Mouse (Mus musculus) megakaryocyte, adult 5-6 weeks (primary cell): Measurements from ENCODE around the gene Nup62. TPM values are rescaled to one million over a fixed set of nuclear protein-coding genes. Genes with fewer than 3 reads are reported as not detected.
"Not testable (repeated sequence)": the region's sequence is repeated elsewhere in the genome, so short reads cannot be mapped to it uniquely, and the experiment has no call there.

Experiments used
- ATAC-seq: 2 replicates; pipeline ENCODE4 v1.8.0; 2016; ENCODE audit warnings: mild to moderate bottlenecking, inconsistent platforms; ENCODE audit not compliant: poor library complexity, severe bottlenecking
- total RNA-seq, 2 experiments: library from RNA; stranded (forward) in 1 of 2; stranded (reverse) in 1 of 2; fragments of 153-499, 151-499 nt in 1 of 2; fragments of 221-1000, 200-1000 nt in 1 of 2; gene quantifications; 2 replicates each; pipeline versions ENCODE4 v1.2.3 to v1.2.4; 2015 to 2017

The Nup62 gene
- total RNA-seq, 2 experiments from 2014 or later, result 25.3 to 65.8 TPM

DNA sequence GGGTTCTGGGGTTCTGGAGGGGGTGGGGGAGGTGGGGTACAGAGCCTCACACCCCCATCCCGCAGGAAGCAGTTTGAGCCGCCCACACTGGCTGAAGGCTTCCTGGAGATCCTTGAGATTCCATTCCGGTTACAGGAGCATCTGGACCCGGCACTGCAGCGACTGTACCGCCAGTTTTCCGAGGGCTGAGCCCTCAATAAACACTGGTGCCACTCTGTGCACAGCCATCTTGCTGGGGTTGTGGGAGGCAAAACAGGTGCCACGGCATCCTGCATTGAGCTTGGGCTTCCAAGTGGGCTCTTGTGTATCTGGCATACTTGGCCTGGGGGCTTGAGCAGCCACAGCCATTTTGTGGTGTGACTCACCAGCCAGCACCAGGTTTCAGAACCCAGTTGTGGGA, 46.5 kb downstream of the Nup62 start:
- no peak for ATAC-seq

DNA sequence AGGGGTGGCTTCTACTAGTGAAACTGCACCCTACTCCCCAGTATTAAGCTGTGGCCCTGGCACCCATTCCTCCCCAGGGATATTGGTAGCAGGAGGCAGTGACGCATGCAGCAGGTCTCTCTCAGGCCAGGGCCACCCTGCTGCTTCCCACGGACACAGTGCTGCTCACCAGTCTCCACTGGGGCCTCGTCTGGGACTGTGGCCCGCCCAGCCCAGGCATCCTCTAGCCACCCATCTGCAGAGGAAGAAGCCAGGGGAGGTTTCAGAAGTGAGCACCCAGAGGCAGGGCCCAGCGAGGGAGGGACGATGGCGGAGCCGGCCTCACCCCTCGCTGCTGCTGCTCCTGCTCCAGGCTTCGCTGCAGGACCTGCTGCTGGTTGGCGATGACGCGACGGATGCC, 47.3 kb downstream of the Nup62 start:
- no peak for ATAC-seq

DNA sequence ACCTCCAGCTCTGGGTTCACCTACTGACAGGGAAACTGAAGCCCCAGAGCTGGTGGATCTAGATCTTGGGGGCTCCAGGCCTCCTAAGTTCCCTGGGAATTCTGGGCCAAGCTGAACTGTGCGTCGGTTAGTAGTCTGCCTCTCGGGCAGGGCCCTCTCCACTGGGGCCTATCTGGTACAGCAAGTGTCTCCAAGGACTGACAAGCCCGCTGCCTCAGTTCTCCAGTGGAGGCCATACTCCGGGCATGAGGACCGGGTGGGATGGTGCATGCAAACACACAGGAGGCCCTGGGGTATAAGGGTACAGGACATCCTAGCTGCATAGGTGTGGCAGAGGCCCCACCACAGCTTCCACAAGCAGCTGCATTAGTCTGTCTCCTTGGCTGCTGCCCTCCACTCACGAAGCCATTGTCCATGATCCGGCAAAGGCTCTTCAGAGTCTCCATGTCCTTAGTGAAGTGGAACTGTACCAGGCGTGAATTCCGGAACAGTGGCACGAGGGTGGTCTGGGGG, 48.1 kb downstream of the Nup62 start:
- ATAC-seq, result no peak

DNA sequence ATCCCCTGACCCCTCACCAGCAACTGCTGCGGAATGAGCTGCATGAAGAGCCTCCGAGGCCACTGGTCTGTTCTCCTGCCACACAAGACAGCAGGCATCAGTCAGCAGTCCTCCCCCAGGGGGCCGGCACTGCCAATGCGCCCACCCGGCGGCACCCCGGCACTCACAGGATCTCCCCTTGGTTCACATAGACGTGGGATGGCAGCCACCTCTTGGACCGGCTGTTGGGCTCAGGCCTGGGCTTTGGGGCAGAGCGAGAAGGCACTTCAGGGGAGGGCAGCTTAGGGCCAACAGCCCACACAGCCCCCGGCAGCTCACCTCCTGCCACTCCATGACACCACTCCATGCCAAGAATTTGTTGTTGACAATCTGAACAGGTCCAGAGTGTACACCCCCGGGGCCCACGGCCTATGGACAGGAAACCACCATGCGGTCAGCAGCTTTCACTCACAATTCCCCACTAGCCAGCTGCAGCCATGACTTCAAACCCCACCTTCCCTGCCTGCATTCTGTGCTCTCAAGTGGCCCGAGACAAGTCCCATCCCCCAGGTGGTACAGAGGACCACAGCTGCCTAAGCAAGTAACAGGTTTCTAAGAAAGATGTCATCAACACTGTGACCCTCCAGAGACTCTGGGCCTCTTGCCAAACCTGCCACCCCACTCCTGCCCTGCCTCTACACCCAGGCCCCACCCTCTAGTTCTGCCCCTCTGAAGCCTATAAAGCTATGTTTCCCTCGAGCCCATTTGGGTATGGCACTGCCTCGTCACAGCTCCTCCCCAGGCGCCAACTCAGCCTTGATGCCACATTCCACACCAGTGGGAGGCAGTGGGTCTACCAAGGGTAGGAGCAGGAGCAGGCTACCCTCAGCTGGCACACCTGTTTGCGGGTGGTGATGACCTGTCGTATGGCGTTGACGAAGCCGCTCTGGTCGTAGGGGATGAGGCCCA, 49.0 kb downstream of the Nup62 start:
- ATAC-seq, result no peak

DNA sequence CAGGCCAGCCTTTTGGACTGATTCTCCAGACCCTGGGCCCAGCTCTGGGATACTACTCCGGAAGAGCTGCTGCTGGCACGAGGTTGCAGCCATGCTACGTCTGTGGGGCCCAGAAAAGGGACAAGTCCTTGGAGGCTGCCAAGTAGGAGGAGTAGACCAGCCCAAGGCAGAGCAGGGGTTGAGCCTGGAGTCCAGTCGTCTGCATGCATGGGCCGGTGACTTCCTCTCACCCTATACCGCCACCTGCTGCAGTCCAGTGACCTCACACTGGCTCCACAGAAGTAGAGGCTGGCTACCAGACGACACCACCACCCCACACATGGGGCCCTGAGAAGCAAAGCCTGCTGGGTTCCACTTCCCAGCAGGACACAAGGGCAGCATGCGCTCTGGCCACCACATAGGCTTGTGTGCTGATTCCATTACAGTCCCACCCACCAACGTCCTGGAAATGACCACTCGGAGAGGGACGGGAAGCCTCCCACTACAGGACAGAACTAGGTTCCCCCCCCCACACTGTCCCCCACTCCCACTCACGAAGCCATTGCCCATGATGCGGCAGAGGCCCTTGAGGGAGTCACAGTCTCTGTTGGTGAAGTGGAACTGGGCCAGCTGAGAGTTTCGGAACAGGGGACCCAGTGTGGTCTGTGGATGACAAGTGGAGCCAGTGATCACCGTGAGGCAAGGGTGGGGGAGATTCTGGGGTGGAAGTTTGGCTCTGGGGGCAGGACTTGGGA, 50.6 kb downstream of the Nup62 start:
- peak; percentile 63 for ATAC-seq

DNA sequence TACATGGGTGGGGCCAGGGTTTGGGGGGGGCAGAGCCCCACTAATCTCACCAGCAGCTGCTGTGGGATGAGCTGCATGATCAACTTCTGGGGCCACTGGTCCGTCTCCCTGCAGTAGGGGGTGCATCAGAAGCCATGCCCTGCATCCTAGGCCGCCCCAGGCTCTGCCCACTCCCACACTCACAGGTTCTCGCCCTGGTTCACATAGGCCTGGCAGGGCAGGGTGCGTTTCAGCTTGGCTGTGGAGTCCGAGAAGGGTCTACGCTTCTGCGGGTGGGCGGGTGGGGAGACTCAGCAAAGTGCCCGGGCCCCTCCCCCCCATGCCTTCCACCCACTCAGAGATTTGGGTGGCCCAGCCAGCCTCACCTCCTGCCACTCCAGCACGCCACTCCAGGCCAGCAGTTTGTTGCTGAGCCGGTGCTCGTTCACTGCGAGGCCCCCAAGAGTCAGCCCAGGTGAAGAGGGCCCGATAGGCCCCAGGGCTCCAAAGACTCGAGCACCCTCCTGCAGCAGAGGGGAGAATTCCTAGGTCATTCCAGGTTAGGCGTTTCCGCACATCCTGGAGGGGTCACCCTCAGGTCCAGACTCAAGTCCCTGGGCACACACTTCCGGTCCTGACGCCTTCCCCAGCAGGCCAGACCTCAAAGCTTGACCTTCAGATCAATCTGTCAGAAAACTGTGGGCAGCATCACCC, 51.3 kb downstream of the Nup62 start:
- no peak for ATAC-seq

DNA sequence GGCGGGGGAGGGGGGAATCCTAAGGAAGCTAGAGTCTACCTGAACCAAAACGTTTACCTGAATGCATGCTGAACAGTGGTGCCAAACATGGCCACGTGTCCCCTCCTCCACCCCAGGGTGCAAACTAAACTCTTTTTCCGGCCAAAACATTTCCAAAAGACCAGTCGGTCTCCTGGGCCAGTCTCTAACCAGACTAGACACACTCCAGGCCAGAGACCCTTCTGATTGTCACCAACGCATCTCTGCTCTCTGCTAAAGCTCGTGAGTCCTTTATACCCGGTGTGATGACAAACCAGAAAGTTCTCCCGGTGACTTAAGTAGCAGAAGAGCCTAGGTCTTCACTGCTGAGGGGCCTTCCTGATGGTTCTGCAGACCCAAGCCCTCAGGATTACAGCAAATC, 51.9 kb downstream of the Nup62 start:
- no peak for ATAC-seq

DNA sequence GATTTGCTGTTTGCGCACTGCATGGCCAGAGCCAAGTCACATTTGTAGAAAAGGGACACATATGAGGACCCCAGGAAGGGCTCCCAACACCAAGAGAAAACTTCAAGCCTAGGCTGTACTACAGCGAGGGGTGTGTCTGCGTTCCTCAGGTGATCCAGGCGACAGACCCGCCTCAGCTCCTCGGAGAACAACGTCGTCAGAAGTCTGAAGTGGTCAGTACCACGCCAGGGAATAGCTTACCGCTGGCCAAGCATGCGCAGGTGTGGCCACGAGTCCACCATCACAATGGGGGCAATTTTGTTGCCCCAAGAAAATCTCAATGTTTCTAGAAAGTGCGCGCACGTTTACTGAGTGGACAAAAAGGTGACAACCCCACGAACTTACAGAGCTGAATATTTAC, 52.6 kb downstream of the Nup62 start:
- no peak for ATAC-seq

DNA sequence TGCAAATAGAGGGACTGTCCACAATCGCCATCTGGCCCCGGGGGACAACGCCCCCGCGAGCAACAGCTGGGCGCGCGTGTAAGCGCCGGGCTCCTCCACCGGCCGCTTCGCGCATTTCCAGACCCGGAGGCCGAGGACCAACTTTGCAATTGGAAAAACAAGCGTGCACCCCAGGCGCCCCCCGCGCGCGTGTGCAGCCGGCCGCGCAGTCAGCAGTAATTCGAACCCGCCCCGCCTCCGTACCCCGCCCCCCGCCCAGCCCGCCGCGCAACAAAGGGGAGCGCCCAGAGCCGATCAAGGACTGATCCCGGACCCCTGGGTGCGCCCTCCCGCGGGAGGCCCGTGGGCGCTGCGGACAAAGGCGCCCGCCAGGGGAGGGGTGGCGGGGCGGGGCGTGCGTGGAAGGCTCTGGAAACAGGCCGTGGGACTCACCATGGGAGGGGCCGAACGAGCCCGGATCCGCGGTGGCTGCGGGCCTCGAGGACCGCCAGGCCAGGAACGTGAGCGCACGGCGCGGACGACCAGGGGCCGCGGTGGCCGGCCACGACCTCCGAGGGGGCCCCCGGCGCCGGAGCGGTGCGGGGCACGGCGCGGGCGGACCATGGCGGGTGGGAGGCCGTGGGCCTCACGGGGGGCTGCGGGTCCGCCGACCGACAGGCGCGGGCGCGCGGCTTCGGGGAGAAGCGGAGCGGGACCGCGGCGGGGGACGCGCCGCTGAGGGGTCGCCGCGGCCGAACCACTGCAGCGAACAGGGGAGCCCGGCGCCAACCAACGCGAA, 53.2 kb downstream of the Nup62 start:
- ATAC-seq, result peak; percentile 19; the same call in 1 of the 2 replicates

DNA sequence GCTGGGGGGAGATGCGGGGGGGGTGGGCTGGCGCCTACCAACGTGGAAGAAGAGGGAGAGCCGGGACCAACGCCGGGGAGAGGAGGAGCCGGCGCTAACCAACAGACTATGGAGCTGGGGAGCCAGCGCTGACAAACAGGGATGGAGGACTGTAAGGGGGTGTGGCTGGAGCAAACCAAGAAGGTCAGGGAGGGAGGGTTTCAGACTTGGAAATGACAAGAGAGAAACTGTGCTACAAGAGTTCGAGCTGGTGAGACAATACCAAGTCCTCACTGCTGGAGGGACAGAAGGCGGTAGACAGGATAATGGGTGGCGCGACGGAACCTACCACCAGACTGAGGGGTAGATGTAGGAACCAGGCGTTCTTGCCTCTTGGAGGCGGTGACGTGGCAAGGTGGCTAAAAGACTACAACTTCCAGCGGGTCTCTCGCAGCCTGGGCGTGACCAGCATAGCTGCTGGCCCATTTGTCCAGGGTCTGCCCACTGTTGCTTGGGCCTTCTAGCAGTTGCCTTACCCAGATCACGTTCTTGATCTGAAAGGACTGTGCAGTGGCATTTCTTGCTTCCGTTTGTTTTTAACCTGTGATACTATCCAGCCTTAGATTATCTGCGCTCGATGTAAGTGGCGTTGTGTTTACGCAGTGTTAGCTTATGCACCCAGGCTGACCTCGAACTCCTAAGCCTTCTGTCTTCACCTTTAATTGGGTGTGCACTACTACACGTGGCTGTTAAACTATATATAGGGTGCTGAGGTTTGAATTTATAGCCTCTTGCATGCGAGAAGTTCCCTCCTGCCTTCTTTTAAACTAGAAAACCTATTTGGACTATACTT, 54.0 kb downstream of the Nup62 start, which contains the start of gene Ptov1:
Ptov1 (minus strand) TSS at position 92 of the 832 bp plus-strand sequence.
- ATAC-seq, result peak; percentile 69

DNA sequence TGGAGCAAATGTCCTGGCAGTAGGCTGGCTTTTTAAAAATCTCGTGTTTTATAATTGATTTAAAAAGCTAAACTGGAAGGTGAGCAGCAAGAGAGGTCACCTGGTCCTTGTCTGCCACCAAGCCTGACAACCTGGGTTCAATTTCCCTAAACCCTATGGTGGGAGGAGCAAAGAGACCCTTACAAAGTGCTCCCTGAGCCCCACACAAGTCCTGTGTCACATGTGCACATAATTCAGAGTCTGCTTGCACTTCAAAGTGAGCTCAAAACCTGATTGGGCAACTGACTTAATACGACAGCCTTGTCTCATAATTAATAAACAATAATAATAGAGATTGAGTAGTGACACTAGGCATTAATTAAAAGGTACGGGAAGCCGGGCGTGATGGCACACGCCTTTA, 54.7 kb downstream of the Nup62 start:
- ATAC-seq, result no peak

DNA sequence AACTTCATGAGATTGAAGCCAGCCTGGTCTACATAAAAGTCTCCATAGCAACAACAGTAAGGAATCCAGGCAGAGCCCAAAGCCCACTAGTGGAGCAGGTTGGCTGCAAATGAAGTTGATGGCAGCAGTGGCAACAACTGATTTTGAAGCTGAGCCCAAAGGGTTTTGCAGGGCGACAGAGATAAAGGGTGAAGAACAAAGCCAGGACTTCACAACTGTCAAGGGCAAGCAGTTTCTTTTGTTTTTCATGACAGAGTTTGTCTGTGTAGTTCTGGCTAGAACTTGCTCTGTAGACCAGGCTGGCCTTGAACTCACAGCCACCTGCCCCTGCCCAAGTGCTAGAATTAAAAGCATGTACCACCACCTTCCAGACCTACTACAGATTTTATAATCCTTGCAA, 55.3 kb downstream of the Nup62 start:
- no peak for ATAC-seq

DNA sequence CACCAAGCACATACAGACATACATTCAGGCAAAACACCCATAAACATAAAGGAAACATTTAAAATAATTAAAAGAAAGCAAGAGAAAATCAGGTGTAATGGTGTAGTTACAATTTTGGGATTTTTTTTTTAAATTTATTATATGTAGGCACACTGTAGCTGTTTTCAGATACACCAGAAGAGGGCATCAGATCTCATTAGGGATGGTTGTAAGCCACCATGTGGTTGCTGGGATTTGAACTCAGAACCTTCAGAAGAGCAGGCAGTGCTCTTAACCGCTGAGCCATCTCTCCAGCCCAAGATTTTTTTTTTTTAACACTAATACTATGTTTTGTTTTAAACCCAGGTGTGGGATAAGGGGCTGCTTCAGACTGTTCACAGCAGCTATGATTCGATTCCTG, 55.9 kb downstream of the Nup62 start:
- not testable (repeated sequence) for ATAC-seq

DNA sequence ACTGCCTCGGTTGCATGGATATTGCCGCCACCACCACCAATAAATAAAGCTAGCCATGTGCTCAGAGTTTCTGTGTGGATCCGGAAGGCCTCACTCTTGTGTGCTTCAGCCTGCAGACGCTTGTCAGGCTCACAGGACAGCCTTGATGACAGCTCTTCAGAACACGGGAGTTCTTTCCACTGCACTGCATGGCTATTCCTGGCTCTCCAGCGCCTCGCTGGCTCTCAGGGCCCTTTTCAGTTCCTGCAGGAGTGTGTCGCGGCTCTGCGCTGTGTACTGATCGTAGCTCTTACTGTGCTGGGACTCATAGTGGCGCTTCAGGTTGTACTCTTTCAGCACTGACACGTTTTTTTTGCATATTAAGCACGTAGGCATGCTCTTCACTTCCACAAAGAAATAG, 61.9 kb downstream of the Nup62 start:
- no peak for ATAC-seq

Other genes with a start within 250 kb of the Nup62 start
- 473 and 485 TPM in 2 replicates for gene Napsa, start 243.7 kb upstream of the Nup62 start, total RNA-seq (2015)
- 207 and 235 TPM in 2 replicates for gene Napsa, start 243.7 kb upstream of the Nup62 start, total RNA-seq (2017)
- gene Kcnc3, start 225.4 kb upstream of the Nup62 start, total RNA-seq (2015), result 0.41 and 0.67 TPM in 2 replicates
- gene Kcnc3, start 225.4 kb upstream of the Nup62 start, total RNA-seq (2017), result not detected in 2 replicates
- gene Myh14, start 145.2 kb upstream of the Nup62 start, total RNA-seq (2015), result not detected in 2 replicates
- gene Myh14, start 145.2 kb upstream of the Nup62 start, total RNA-seq (2017), result not detected in 2 replicates
- not detected in 2 replicates for gene Izumo2, start 107.3 kb upstream of the Nup62 start, total RNA-seq (2015)
- gene Izumo2, start 107.3 kb upstream of the Nup62 start, total RNA-seq (2017), result not detected in 2 replicates
- 48.8 and 53.1 TPM in 2 replicates for gene Vrk3, start 67.7 kb upstream of the Nup62 start, total RNA-seq (2015)
- 51.5 and 52.3 TPM in 2 replicates for gene Vrk3, start 67.7 kb upstream of the Nup62 start, total RNA-seq (2017)
- 1.4 and 1.5 TPM in 2 replicates for gene Zfp473, start 65.0 kb upstream of the Nup62 start, total RNA-seq (2015)
- 1.8 and 2.3 TPM in 2 replicates for gene Zfp473, start 65.0 kb upstream of the Nup62 start, total RNA-seq (2017)
- 0.38 and 1.9 TPM in 2 replicates for gene Il4i1, start 299 bp downstream of the Nup62 start, total RNA-seq (2015)
- gene Il4i1, start 299 bp downstream of the Nup62 start, total RNA-seq (2017), result 1.5 TPM in 1 of 2 replicates, not detected in the other
- 2.1 and 2.6 TPM in 2 replicates for gene Atf5, start 570 bp downstream of the Nup62 start, total RNA-seq (2015)
- 1.9 and 5.3 TPM in 2 replicates for gene Atf5, start 570 bp downstream of the Nup62 start, total RNA-seq (2017)
- 4.7 and 6.5 TPM in 2 replicates for gene Akt1s1, start 32.9 kb downstream of the Nup62 start, total RNA-seq (2015)
- 8.0 and 9.6 TPM in 2 replicates for gene Akt1s1, start 32.9 kb downstream of the Nup62 start, total RNA-seq (2017)
- gene Tbc1d17, start 33.0 kb downstream of the Nup62 start, total RNA-seq (2015), result 12.5 and 17.6 TPM in 2 replicates
- 13.0 and 14.8 TPM in 2 replicates for gene Tbc1d17, start 33.0 kb downstream of the Nup62 start, total RNA-seq (2017)
- gene Pnkp, start 41.1 kb downstream of the Nup62 start, total RNA-seq (2015), result 75.1 and 89.7 TPM in 2 replicates
- gene Pnkp, start 41.1 kb downstream of the Nup62 start, total RNA-seq (2017), result 109 and 129 TPM in 2 replicates
- 21.3 and 29.0 TPM in 2 replicates for gene Ptov1, start 53.7 kb downstream of the Nup62 start, total RNA-seq (2015)
- gene Ptov1, start 53.7 kb downstream of the Nup62 start, total RNA-seq (2017), result 5.9 and 8.7 TPM in 2 replicates
- gene Med25, start 76.6 kb downstream of the Nup62 start, total RNA-seq (2015), result 19.4 and 23.7 TPM in 2 replicates
- 8.6 and 9.0 TPM in 2 replicates for gene Med25, start 76.6 kb downstream of the Nup62 start, total RNA-seq (2017)
- gene Fuz, start 80.0 kb downstream of the Nup62 start, total RNA-seq (2015), result 4.6 and 4.7 TPM in 2 replicates
- gene Fuz, start 80.0 kb downstream of the Nup62 start, total RNA-seq (2017), result 11.1 and 11.3 TPM in 2 replicates
- gene Ap2a1, start 113.4 kb downstream of the Nup62 start, total RNA-seq (2015), result 33.2 and 36.1 TPM in 2 replicates
- 20.2 and 33.6 TPM in 2 replicates for gene Ap2a1, start 113.4 kb downstream of the Nup62 start, total RNA-seq (2017)
- gene Tsks, start 127.1 kb downstream of the Nup62 start, total RNA-seq (2015), result not detected in 2 replicates
- not detected in 2 replicates for gene Tsks, start 127.1 kb downstream of the Nup62 start, total RNA-seq (2017)
- not detected in 2 replicates for gene Cpt1c, start 158.8 kb downstream of the Nup62 start, total RNA-seq (2015)
- 0.12 TPM in 1 of 2 replicates, not detected in the other for gene Cpt1c, start 158.8 kb downstream of the Nup62 start, total RNA-seq (2017)
- gene Prmt1, start 170.5 kb downstream of the Nup62 start, total RNA-seq (2015), result 48.4 and 55.7 TPM in 2 replicates
- 40.0 and 42.9 TPM in 2 replicates for gene Prmt1, start 170.5 kb downstream of the Nup62 start, total RNA-seq (2017)
- gene Irf3, start 181.6 kb downstream of the Nup62 start, total RNA-seq (2015), result 60.8 and 76.8 TPM in 2 replicates
- 84.8 and 89.4 TPM in 2 replicates for gene Irf3, start 181.6 kb downstream of the Nup62 start, total RNA-seq (2017)
- gene Bcl2l12, start 182.6 kb downstream of the Nup62 start, total RNA-seq (2015), result 16.8 and 18.7 TPM in 2 replicates
- gene Bcl2l12, start 182.6 kb downstream of the Nup62 start, total RNA-seq (2017), result 14.1 and 17.7 TPM in 2 replicates
- gene Scaf1, start 200.3 kb downstream of the Nup62 start, total RNA-seq (2015), result 22.2 and 23.0 TPM in 2 replicates
- gene Scaf1, start 200.3 kb downstream of the Nup62 start, total RNA-seq (2017), result 9.6 and 12.2 TPM in 2 replicates
- 77.1 and 78.6 TPM in 2 replicates for gene Rras, start 201.9 kb downstream of the Nup62 start, total RNA-seq (2015)
- 12.7 and 14.1 TPM in 2 replicates for gene Rras, start 201.9 kb downstream of the Nup62 start, total RNA-seq (2017)
- gene Prr12, start 236.8 kb downstream of the Nup62 start, total RNA-seq (2015), result 15.4 and 16.3 TPM in 2 replicates
- gene Prr12, start 236.8 kb downstream of the Nup62 start, total RNA-seq (2017), result 1.9 and 3.0 TPM in 2 replicates
- gene Nosip, start 246.3 kb downstream of the Nup62 start, total RNA-seq (2015), result 41.4 and 46.3 TPM in 2 replicates
- gene Nosip, start 246.3 kb downstream of the Nup62 start, total RNA-seq (2017), result 54.2 and 56.8 TPM in 2 replicates
- gene Prrg2, start 246.6 kb downstream of the Nup62 start, total RNA-seq (2015), result 6.6 and 8.9 TPM in 2 replicates
- 5.4 TPM in 2 replicates for gene Prrg2, start 246.6 kb downstream of the Nup62 start, total RNA-seq (2017)